Mouse (Mus musculus) mouse embryonic stem cell (cell line): ENCODE data around the gene Atp23.

Experiments
- in situ Hi-C, 2 experiments: fragments of 300-500 bp; cut with MboI; formaldehyde crosslinking; loops; 1 replicate in 1 of 2; 3 replicates in 1 of 2; pipeline ENCODE4 v1.14.3; 2019 to 2020; ENCODE audit warnings: low sequenced_read_pairs in 2 of 2, low pct_unique_long_range_greater_than_20kb in 1 of 2, mixed read lengths in 1 of 2; ENCODE audit not compliant: unreplicated experiment in 1 of 2

Atp23 gene

DNA sequence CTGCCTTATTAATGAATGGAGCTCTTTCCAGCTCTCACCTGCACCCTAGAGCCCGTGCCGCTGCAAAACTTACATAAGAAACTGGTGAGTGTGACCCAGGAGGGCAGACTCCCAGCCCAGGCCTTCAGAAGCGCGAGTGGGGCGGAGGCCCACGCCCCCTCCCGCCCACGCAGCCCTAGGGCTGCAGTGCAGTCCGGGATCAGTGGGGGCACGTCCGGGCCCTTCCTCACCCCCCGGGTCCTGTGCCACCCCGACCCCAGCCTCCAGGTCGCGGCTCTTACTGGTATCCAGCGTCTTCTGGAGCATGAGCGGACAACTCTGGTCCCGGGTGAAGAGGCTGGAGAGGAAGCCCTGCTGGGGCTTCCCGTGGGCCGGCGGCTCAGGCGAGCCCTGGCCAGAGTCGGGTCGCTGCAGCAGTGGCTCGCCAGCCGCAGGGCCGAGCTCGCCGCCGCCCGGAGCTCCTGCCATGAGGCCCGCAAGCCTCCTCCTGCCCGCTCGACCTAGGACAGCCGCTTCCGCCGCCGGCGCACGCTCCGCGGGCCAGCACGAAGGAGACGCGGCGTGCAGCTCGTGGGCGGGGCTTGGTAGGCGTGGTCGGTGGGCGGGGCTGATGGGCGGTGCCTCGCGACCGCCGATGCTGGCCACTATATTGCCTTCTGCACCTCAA, at the start of gene Atp23:
Gene Atp23, minus strand, starts transcription at position 535 of the 667 bp plus-strand sequence.
- in situ Hi-C loops = no loop called here

GRCm38 (mm10) chr10:126950572-126950971, 49.4 kb upstream of the Atp23 start:
- in situ Hi-C loops = no loop called here

- in situ Hi-C loops = no loop called here
Observed at GRCm38 (mm10) chr10:126949824-126950223, 48.7 kb upstream of the Atp23 start.

DNA sequence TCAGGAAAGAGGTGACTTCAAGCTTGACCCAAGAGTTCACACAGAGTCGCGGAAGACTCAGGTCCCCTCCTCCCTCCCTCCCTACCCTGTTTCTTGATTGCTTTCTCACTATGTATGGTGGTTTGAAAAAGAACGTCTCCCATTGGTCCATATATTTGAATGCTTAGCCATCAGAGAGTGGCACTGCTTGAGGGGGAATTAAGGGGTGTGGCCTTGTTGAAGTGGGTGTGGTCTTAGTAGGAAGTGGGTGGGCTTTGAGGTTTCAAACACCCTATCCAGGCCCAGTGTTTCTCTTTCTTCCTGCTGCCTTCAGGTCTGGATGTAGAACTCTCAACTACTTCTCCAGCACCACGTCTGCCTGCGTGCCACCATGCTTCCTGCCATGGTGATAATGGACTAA, 44.4 kb upstream of the Atp23 start:
- in situ Hi-C loops = no loop called here

DNA sequence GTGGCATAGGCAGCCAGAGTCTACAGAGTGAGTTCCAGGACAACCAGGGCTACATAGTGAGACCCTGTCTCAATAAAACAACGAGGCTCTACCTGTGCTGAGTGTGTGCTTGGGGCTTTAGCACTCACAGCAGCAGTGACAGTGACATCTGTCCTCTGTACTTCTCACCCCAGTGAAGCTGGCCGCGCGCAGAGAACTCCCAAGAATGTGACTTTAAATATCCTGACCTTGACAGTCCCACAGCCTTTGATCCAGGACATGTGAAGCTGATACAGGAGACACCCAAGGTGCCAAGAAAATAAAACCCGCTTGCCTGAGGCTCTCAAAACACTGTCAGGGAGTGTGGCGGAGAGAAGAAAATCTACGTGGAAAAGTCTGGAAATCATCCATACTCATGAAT, 39.8 kb upstream of the Atp23 start:
- in situ Hi-C loops = no loop called here

- in situ Hi-C loops = no loop called here
Observed at GRCm38 (mm10) chr10:126935556-126936381, 34.6 kb upstream of the Atp23 start.

DNA sequence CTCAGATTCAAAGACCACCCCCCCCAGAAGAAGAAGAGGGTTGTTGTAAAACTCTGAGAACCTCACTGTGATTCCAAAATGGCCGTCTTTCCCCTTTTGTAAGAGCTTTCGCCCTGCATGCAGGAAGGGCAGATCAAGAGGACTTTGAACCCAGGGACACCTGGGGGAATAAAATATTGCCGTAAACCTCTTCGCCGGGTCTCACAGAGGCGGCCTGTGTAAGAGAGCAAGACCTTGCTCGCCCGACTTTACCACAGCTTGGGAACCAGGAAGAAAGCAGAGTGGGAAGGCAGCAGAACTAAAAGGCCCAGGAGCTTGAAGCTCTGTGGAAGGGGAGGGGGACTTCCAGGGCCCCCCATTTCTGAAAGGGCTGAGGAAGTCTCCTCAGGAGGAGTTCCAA, 34.0 kb upstream of the Atp23 start:
- in situ Hi-C loops = no loop called here

GRCm38 (mm10) chr10:126934561-126934960, 33.4 kb upstream of the Atp23 start:
- in situ Hi-C loops = no loop called here

GRCm38 (mm10) chr10:126931760-126932139, 30.6 kb upstream of the Atp23 start:
- in situ Hi-C loops = no loop called here

DNA sequence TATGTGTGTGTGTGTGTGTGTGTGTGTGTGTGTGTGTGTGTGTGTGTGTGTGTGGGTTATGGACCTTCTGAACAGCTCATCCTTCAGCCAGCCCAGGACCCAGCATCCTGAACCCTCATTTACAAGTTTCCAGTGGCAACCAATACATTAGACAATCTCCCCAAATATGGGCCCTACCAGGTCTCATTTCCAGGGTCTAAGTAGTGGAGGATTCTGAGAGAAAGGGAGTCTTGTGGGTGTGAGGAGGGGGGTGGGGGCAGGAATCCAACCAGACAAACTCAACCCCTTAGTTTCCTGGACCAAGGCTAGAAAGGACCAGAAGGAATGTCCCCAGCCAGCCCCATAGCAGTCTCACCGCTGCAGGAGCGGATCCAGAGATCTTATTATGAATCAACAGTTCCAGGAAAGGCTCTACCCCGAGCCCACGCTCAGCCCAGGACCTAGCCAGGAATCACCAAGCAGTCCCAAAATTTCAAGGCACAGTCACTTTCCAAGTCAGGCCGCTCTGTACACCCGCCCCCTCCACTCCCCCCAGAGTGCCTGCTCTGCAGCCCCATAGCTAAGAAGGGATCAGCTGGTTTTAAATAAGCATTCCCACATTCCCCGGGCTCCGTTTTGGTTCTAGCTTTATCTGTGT, 30.1 kb upstream of the Atp23 start:
- in situ Hi-C loops = no loop called here

GRCm38 (mm10) chr10:126930270-126931121, 29.3 kb upstream of the Atp23 start:
- in situ Hi-C loops = no loop called here

- in situ Hi-C loops = loop anchor here in 1 of 2 experiments (5.0 kb wide), 1 partner anchor 63 kb away; no protein-coding TSS in a partner anchor
Observed at GRCm38 (mm10) chr10:126929543-126929942, 28.4 kb upstream of the Atp23 start.

DNA sequence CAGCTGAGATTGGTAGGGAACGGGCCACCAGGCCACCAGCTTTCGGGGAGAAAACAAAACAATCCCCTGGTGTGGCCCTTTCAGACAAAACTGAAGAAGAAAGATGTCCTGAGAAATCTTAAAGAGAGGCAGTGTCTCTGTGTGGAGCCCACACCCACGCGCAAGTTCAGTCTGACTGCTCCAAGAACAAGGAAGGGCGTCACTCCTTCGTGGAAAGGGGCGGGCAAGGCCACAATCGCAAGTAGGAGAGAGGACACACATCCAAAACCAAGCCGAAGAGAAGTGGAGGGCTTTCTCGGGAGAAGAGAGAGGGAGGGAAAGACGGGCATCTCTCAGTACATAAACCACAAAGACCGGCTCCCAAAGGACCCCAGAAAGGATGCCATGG, 27.7 kb upstream of the Atp23 start:
- in situ Hi-C loops = loop anchor here in 1 of 2 experiments (5.0 kb wide), 1 partner anchor 63 kb away; no protein-coding TSS in a partner anchor

- in situ Hi-C loops = loop anchor here in 1 of 2 experiments (5.0 kb wide), 1 partner anchor 64 kb away; no protein-coding TSS in a partner anchor
Observed at GRCm38 (mm10) chr10:126928011-126928818, 27.1 kb upstream of the Atp23 start.

- in situ Hi-C loops = loop anchor here in 1 of 2 experiments (5.0 kb wide), 1 partner anchor 65 kb away; no protein-coding TSS in a partner anchor
Observed at GRCm38 (mm10) chr10:126927101-126927961, 26.2 kb upstream of the Atp23 start.

- in situ Hi-C loops = loop anchor here in 1 of 2 experiments (5.0 kb wide), 1 partner anchor 67 kb away; no protein-coding TSS in a partner anchor
Observed at GRCm38 (mm10) chr10:126925391-126925790, 24.2 kb upstream of the Atp23 start.

- in situ Hi-C loops = no loop called here
Observed at GRCm38 (mm10) chr10:126924087-126924486, 22.9 kb upstream of the Atp23 start.
